Mouse (Mus musculus) gastrocnemius, adult 18-20 months (tissue): ENCODE measurements around the gene Ppcs. TPM values are rescaled to one million over a fixed set of nuclear protein-coding genes. Genes with fewer than 3 reads are reported as not detected.

Experiments used
- DNase-seq: peaks from one replicate; pipeline ENCODE4 v3.0.0; 2021; ENCODE audit warnings: low spot score
- long read RNA-seq, 2 experiments: library from polyadenylated mRNA; stranded (forward); transcript quantifications; one replicate each; pipeline ENCODE4 v2.0.0; 2021
- total RNA-seq, 2 experiments: library from RNA; stranded (reverse); gene quantifications; 2 replicates each; pipeline ENCODE4 v1.2.3; 2021

Gene Ppcs
- total RNA-seq = 1 to 10 TPM; 4.8 to 5.6 TPM
- long read RNA-seq, experiment 1, transcript Ppcs-201 (3 exons, 1,443 nt) = major isoform, 14 of 17 reads
- long read RNA-seq, experiment 1, partial matches to known transcripts = 0 of 17 reads
- long read RNA-seq, experiment 1, other reads (novel, unspliced or antisense) = 3 of 17 reads
- long read RNA-seq, experiment 2, transcript Ppcs-201 (3 exons, 1,443 nt) = major isoform, 10 of 11 reads
- long read RNA-seq, experiment 2, partial matches to known transcripts = 0 of 11 reads
- long read RNA-seq, experiment 2, other reads (novel, unspliced or antisense) = 0 of 11 reads

DNA sequence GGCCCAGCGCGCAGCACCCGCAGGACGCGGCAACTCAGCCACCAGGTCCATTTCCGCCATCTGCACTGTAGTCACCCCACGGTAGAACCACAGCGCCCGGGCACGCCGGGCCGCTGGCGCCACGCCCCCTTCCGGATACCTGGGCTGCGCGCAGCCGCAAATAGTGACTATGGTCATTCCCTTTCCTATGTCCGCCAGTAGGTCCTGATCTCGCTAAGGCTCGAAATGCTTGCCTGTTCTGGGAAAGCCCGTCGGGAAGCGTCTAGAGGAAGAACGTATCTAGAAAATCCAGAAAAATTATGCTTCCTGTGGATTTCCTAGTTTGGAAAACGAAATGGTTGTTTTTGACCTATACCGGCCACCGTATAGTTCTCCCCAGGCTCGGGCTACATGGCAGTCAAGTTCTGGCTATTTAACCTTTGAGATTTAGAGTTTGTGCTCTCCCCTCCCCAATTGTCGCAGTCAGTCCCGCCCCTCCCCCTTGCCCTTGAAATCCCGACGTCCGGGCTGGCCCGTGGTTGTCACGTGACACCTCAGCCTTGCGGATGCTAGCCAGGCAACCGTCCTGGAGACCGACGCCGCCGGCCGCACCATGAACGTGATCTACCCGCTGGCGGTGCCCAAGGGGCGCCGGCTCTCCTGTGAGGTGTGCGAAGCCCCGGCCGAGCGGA lies at the start of gene Ppcs, which contains the start of gene Zmynd12:
TSS of gene Ppcs (minus strand) at position 127 of the 671 bp plus-strand sequence.
TSS of gene Zmynd12 (plus strand) at position 521 of the 671 bp plus-strand sequence.
- peak; percentile 87 for DNase-seq

DNA sequence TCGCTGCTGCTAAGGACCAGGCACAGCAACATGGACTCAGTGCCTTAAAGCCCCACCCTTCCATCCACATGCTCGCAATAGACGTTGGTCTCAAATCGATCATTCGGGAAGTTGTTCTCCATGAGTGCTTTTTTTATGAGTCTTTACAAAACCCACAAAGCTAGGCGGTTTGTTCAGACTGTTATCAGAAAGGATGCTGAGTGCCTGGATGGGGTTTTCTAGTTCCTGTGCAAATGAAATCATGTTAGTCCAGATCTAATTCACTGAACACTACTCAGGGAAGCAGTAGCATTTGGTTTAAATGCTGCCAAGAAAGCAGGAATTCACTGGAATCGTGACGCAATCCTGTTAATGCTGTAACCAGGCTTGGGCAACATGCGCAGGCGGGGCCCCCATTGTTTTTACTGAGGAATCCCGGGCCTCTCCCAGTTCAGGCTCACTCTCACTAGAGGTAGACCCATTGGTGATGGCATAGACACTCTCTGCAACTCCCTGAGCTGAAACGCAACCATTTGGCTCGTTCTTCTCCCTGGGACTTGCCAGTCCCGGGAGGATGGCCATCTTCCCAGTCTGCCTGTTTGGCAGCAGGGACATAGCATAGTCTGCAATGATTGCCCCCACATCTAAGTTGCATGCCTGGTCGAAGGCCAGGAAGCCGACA lies 45.6 kb upstream of the Ppcs start:
- peak; percentile 18 for DNase-seq

- no peak for DNase-seq
Measured at GRCm38 (mm10) chr4:119465841-119466240, 43.6 kb upstream of the Ppcs start.

GRCm38 (mm10) chr4:119463756-119464419 lies 41.7 kb upstream of the Ppcs start:
- DNase-seq = no peak

DNA sequence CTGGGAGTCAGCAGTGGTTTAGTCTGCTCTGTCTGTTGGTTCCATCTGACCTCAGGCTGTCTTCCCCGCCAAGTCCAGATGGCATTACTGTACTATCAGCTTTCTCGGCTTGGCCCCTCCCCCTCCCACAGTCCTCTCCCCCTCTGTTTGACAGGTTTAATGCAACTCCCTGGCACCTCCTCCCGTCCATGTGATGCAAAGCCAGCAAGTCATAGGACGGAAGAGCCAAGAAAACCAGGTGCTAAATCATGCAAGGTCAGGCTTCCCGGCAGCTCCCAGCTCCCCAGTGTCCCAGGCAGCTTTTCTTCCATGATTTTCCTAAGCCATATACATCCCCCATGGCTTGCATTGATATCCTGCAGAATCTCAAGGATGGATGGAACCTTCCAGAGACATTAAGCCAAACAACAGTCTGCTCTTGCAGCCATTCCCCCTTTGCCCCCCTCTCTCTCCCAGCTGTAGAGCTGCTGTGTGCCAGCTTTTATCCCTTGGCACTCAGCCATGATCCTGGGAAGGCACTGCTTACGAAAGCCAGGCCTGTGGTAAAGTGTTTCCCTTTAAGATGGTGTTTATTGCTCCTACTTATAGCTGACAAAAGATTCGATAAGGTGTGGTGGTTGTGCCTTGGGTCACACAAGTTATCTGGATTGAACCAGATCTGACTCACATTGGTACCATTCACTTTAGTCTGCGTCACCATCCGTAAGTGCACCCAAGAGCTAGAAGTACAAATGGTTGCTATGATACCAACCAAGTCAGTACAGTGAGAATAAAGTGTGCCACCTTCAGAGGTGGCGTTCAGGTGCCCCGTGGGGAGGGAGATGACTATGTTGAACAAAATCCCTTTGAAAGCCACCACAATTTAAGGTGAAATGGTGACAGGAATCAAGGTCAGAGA lies 40.9 kb upstream of the Ppcs start:
- peak; percentile 73 for DNase-seq

DNA sequence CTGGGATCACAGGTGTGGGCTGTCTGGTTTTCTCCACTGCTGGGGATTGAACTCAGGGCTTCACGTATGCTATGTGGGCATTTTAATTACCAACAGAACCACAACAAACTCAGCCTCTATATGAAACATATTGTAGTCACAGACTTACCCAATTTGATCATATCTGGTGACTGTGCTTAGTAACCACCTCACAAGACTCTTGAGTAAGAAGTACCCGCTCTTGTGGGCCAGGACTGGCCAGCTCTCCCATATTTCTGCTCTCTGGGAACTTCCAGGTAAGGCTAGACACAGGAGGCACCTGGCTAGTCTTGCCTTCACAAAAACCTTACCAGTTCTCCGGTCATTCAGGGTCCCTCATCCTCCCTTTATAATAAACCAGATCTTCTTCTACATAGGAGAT lies 40.2 kb upstream of the Ppcs start:
- DNase-seq = no peak

DNA sequence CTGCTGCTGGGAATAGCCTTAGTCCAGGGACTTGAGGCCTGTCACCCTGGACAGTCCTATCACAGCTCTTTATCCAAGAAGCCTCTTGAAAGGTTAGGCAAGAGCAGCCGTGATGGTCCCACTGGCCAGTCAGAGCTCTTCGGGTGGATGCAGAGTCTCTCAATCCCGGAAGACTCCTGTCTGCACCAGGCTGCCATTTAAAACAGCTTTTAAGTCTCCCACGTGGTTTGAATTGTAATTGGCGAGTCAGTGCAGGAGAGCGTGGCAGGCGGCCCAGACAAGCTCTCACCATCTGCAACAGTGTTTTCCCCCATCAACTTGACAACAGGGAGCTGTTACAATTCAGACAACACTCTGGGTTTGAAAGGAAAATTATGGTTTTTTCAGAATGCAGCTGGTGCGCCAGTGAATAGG lies 38.5 kb upstream of the Ppcs start:
- peak; percentile 26 for DNase-seq

- no peak for DNase-seq
Measured at GRCm38 (mm10) chr4:119460296-119460695, 38.1 kb upstream of the Ppcs start.

GRCm38 (mm10) chr4:119453533-119453932 lies 31.3 kb upstream of the Ppcs start:
- no peak for DNase-seq

DNA sequence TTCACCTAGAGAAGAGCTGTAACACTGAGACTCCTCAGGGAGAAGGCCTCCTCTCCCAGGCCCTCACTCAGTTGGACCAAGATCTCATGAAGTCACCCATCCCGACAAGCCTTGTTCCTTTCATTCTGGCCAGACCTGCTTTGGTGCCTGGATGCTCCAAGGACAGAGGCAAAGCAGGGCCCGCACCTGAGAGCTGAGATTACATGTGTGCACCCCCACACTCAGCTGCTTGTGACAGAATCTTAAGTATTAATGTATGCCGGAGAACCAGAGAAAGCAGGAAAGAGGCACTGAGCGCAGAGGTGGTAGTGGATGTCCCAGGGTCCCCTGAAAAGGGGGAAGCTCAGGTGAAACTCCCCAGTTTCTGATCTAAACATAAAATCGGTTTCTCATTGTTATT lies 30.9 kb upstream of the Ppcs start:
- DNase-seq = no peak

DNA sequence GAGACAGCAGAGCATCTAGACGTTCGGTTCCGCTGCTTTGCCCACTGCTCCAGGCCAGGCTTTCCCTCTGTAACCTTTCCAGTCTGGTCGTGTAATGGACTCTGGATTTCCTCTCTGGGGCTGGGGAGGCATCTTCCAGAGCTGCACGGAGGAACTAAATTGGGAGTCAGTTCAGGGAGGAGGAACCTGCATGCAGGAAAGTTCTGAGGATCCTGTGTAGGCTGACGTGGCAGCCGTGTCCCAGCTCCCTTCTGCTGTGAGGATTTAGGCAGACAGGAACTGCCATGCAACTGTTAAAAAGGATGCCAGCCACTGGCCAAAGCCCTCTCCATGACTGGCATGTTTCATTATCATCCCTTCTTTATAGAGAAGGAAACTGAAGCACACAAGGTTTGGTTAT lies 28.2 kb upstream of the Ppcs start:
- no peak for DNase-seq

GRCm38 (mm10) chr4:119447786-119448185 lies 25.6 kb upstream of the Ppcs start:
- DNase-seq = no peak

DNA sequence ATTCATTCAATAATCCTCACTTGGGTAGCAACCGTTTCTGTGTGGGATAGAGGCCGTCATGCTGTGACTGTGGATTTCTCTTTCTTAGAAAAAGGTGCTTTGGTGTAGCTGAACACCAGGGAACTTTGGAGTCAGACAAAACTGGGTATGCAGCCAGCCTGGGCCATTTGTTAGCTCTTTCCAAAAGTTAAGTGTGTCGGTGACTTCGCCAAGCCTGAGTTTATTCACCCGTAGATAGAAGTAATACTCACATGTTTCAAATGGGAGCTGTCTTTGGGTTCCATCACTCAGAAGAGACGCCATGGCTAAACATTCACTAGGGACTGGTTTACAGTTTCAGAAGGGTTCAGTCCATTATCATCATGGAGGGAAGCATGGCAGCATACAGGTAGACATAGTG lies 25.0 kb upstream of the Ppcs start:
- no peak for DNase-seq

- DNase-seq = no peak
Measured at GRCm38 (mm10) chr4:119442539-119442938, 20.3 kb upstream of the Ppcs start.

- no peak for DNase-seq
Measured at GRCm38 (mm10) chr4:119441836-119442235, 19.6 kb upstream of the Ppcs start.

DNA sequence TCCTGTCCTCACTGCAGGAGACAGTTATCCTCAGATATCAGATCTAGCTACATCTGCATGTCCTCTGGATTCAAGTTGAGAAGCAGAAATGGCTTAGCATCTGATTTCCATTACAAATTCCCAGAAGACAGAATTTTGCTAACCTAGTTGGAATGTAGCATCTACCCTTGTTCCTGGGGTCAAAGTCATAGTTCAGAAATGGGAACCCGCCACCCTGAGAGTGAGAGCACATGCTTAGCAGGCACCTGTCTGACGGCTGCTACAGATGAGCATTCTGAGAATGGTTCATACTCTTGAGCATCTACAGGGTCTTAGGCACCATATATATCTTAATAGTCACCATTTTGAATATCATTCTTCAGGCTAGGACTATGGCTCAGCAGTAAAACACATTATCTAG lies 15.7 kb upstream of the Ppcs start:
- DNase-seq = no peak

GRCm38 (mm10) chr4:119430678-119431077 lies 8.5 kb upstream of the Ppcs start:
- peak; percentile 44 for DNase-seq

- no peak for DNase-seq
Measured at GRCm38 (mm10) chr4:119427680-119428079, 5.5 kb upstream of the Ppcs start.

DNA sequence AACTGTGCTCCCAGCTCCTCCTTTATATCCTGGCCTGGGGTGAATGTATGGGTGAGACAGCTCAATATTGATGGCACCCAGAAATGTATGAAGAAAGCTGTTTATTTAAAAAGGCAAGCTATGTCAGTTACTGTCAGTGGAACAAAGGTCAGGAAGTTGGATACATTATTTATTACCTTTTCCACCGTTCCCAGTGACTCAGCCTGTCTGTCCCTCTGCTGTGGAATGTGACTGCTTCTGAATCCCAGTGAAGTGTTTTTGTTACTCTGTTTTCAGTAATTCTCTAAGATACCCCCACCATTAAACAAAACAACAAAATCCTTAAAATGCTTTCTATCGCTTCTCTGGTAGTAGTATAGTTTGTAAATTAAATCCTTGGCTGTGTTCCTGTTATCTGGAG lies 3.4 kb upstream of the Ppcs start:
- DNase-seq = no peak

DNA sequence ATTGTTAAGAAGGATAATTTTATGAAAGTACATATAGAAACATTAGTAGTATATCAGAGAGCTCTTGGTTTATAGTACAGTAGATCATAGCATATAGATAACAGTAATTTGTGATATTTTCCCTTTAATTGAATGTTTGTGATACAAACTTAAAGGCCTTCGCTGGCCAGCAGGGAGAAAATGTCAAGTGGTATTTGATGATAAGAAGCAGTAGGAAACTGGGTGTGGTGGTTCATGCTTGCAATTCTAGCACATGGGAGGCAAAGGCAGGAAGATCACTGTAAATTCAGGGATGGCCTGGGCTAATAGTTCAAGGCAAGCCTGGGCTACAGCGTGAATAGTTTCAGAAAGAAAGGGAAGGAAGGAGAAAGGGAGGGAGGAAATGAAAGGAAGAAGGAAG lies 2.9 kb upstream of the Ppcs start:
- DNase-seq = no peak

GRCm38 (mm10) chr4:119421921-119422293 lies 313 bp downstream of the Ppcs start:
- peak; percentile 15 for DNase-seq
